Mouse (Mus musculus) common myeloid progenitor, adult 5-6 weeks (primary cell): ENCODE measurements around the gene Nodal. TPM values are rescaled to one million over a fixed set of nuclear protein-coding genes. Genes with fewer than 3 reads are reported as not detected.

Experiments used
- ATAC-seq: replicated peaks from 2 replicates; pipeline ENCODE4 v1.8.0; 2016; ENCODE audit warnings: low read depth, mild to moderate bottlenecking, moderate TSS enrichment, inconsistent platforms; ENCODE audit not compliant: poor library complexity, severe bottlenecking
- total RNA-seq: library from RNA; stranded (forward); fragments of 200-1000, 187-1606 nt; gene quantifications from 2 replicates; pipeline ENCODE4 v1.2.3, GENCODE M21; 2017

The Nodal gene
- total RNA-seq, 1 experiment from 2014 or later, result not detected

- no peak; the same call in 1 of the 2 replicates for ATAC-seq
Measured at GRCm38 (mm10) chr10:61394476-61395136, 23.2 kb upstream of the Nodal start.

GRCm38 (mm10) chr10:61398125-61398524, 19.6 kb upstream of the Nodal start:
- no peak for ATAC-seq

GRCm38 (mm10) chr10:61399156-61399734, 18.5 kb upstream of the Nodal start:
- ATAC-seq, result peak; percentile 95

GRCm38 (mm10) chr10:61400407-61400806, 17.4 kb upstream of the Nodal start:
- no peak for ATAC-seq

GRCm38 (mm10) chr10:61402480-61402879, 15.3 kb upstream of the Nodal start:
- no peak for ATAC-seq

- ATAC-seq, result no peak
Measured at GRCm38 (mm10) chr10:61402911-61403310, 14.9 kb upstream of the Nodal start.

GRCm38 (mm10) chr10:61405958-61406357, 11.8 kb upstream of the Nodal start:
- ATAC-seq, result no peak

- no peak for ATAC-seq
Measured at GRCm38 (mm10) chr10:61409776-61410175, 8.0 kb upstream of the Nodal start.

GRCm38 (mm10) chr10:61410193-61410592, 7.6 kb upstream of the Nodal start:
- no peak for ATAC-seq

- ATAC-seq, result peak; percentile 77
Measured at GRCm38 (mm10) chr10:61412910-61413625, 4.7 kb upstream of the Nodal start.

GRCm38 (mm10) chr10:61415240-61415639, 2.5 kb upstream of the Nodal start:
- no peak for ATAC-seq

GRCm38 (mm10) chr10:61415890-61416289, 1.9 kb upstream of the Nodal start:
- no peak for ATAC-seq

GRCm38 (mm10) chr10:61416561-61416960, 1.2 kb upstream of the Nodal start:
- ATAC-seq, result no peak

GRCm38 (mm10) chr10:61417046-61417445, 726 bp upstream of the Nodal start:
- no peak for ATAC-seq

- peak; percentile 51; the same call in 1 of the 2 replicates for ATAC-seq
Measured at GRCm38 (mm10) chr10:61418131-61418900, 544 bp downstream of the Nodal start.

GRCm38 (mm10) chr10:61419146-61419545, 1.4 kb downstream of the Nodal start:
- ATAC-seq, result no peak

- no peak for ATAC-seq
Measured at GRCm38 (mm10) chr10:61420011-61420410, 2.2 kb downstream of the Nodal start.

GRCm38 (mm10) chr10:61422861-61423260, 5.1 kb downstream of the Nodal start:
- ATAC-seq, result no peak; the same call in 1 of the 2 replicates

GRCm38 (mm10) chr10:61423289-61423688, 5.5 kb downstream of the Nodal start:
- no peak for ATAC-seq

- no peak for ATAC-seq
Measured at GRCm38 (mm10) chr10:61424500-61424899, 6.7 kb downstream of the Nodal start.
